Mouse (Mus musculus) adrenal gland, adult 2 months (tissue): Measurements from ENCODE around the gene Foxp2. TPM values are rescaled to one million over a fixed set of nuclear protein-coding genes. Genes with fewer than 3 reads are reported as not detected.

Source experiments
- DNase-seq: peaks from one replicate; pipeline ENCODE4 v3.0.0; 2021
- polyA plus RNA-seq: library from polyadenylated mRNA; depleted of rRNA; stranded (reverse); fragments of >200 nt; gene quantifications from 2 replicates; pipeline ENCODE4 v1.2.3, GENCODE M21; 2012
- total RNA-seq, 2 experiments: library from RNA; stranded (reverse); gene quantifications; 2 replicates each; pipeline ENCODE4 v1.2.3; 2021

Foxp2 gene
- total and polyA plus RNA-seq, 3 experiments: 2.4 to 6.0 (median 4.9) TPM

DNA sequence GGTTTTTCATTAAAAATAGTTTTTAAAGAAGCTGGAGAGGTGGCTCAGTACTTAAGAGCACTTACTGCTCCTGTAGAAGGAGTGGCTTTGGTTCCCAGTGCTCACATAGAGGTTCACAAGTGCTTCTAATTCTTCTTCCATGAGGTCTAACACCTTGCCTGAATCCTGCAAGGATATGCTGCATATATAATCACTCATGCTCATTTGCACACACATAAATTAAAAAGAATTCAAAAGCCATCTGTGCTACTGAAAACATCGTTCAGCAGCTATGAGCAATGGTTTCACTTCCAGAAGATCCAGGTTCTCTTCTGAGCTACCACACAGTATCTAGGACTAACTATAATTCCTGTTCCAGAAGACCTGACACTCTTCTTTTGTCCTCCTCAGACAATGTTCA, 200.4 kb downstream of the Foxp2 start:
- DNase-seq: no peak

DNA sequence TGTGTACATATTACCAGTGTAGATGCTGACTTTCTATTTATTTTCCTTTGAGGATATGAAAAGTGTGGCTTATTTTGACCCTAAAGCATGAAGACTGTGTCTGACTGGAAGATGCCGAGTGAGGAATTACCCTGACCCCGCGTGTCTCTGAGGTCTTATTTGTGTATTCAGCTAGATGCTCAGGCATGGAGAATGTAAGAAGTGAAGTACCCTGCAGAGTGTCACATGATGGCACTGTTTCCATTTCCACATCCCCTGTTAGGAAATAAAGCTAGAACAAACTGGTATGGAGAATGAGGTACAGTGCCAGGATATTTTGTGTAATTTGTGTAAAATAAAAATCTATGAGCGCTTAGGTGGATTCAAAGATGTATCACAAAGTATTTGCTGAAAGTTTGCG, 219.8 kb downstream of the Foxp2 start:
- DNase-seq: no peak

GRCm38 (mm10) chr6:15121339-15121738, 220.2 kb downstream of the Foxp2 start:
- DNase-seq: no peak

DNA sequence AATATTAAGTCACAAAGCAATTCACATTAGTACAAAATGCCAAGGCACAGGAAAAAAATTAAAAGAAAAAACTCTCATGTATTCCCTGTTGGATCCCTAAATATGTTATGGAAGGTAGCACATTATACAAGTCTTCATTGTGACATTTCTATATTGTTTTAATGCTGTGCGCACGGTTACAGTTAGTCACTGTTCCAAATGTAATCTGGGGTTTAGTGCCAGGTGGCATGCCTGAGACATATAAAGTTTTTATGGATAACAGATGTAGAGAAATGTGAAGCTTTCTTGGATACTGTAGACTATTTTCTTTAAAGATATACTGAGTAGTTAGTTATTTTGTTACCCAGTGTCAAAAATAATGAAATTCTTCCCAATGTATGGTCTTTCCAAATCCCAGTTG, 229.0 kb downstream of the Foxp2 start:
- DNase-seq: no peak

DNA sequence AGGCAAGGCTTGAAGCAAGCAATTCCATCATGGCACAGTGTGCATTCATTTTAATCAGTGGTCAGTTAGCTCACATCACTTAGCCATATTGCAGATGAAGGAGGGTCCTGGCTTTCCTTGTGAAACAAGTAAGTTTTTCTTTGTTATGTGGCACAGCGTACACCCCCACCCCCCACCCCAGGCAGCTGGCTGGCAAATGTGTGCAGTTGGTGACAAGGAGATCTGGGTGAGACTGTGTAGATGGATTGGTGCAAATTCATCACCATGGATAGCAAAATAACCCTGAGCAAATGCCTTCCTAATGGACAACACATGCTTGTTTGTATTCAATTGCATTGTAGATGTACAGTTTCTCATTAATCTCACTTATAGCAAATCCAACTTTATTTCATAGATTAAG, 240.9 kb downstream of the Foxp2 start:
- DNase-seq: no peak

GRCm38 (mm10) chr6:15151619-15152018, 250.5 kb downstream of the Foxp2 start:
- no peak for DNase-seq

GRCm38 (mm10) chr6:15163508-15164053, 262.4 kb downstream of the Foxp2 start:
- no peak for DNase-seq

- DNase-seq: no peak
These were observed 275.6 kb downstream of the Foxp2 start for GRCm38 (mm10) chr6:15176754-15177153.

DNA sequence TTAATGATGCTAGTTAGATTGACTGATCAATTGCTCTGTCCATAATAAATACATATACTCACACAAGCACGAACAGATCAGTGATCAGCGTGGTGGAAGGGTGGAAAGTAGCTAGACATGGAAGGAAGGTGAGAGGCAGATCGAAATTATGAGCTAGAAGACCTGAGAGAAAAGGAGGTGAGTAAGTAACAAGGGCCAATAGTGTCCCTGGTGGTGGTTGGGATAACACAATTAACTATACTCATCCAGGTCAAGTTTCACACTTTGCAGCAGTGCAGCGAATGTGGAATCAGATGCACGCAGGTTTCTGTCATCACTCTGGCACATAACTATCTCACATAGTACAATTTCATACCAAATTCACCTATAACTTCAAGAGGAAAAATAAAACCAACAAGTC, 291.7 kb downstream of the Foxp2 start:
- DNase-seq: no peak

- DNase-seq: no peak
These were observed 341.2 kb downstream of the Foxp2 start for GRCm38 (mm10) chr6:15242176-15242942.

DNA sequence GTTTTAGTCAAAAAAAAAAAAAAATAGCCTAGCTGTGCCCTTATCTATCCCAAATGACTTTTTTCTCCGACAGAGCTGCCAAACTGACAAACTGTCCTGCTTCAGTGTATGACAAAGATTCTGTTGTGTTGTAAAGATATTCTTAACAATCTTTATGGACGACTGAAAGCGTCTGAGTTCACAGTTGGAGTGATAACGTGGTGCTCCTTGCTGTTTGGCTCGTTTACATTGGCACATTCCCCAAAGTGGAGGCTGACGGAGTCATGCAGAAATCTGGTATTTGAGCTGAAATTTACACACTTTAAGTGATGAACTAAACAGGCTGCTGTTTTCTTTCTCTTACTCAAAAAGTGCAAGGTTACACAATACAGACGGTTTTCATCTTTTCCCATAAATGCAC, 356.2 kb downstream of the Foxp2 start:
- peak; percentile 6 for DNase-seq

- DNase-seq: no peak
These were observed 356.7 kb downstream of the Foxp2 start for GRCm38 (mm10) chr6:15257893-15258292.

GRCm38 (mm10) chr6:15268136-15268535, 367.0 kb downstream of the Foxp2 start:
- no peak for DNase-seq

DNA sequence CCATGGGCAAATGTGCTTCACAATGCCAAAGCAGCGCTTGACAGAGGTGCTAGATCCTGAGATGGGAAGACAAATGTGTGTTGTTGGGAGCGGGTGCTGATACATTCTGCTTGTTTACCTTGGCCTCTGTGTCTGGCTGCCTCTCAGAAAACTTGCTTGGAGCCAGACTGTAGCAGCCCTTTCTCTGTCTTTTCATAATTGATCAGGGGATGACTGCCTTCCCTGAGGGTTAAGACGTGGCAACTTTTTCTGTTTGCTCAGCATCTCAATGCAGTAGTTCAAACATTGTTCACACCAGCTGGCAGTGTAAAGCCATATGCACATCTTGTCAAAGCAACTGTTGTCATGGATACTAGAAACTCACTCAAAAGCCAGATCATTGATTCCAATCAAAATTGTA, 384.1 kb downstream of the Foxp2 start:
- peak; percentile 2 for DNase-seq

DNA sequence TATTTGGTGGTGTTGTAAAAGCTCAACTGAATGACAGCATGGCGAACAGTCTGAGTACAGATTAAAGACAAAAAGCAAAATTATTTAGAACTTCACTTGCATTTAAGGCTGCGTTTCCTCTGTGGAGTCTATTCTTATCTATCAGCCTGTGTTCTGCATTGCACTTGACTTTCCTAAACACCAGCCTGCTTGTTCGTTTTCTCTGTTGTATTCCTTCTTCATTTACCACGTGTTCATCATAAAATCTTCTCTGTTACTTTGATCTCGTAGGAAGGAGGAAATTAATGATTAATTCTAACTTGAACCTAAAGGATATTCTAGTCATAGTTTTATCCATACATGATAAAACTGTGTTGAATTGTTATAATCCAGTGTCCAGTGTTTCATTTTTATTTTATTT, 392.9 kb downstream of the Foxp2 start:
- no peak for DNase-seq

GRCm38 (mm10) chr6:15299279-15299678, 398.1 kb downstream of the Foxp2 start:
- DNase-seq: peak; percentile 6

DNA sequence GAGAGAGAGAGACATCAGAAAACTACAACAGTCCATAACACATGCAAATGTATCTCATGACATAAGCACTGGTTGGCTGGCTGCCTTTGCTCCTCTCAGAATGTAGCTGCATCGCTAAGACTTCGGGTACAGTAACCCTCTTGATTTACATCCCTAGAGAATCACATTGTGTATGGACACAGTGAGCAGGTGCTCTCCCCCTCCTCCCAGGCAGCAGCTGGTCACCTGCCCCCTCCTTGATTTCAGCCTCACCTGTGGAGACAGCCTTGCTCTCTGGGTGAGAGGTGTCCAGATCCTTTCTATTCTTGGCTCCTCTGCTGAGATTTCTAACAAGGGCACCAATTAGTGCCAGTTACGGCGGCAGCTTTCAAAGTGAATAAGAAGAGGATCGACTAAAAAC, 409.5 kb downstream of the Foxp2 start:
- DNase-seq: no peak

DNA sequence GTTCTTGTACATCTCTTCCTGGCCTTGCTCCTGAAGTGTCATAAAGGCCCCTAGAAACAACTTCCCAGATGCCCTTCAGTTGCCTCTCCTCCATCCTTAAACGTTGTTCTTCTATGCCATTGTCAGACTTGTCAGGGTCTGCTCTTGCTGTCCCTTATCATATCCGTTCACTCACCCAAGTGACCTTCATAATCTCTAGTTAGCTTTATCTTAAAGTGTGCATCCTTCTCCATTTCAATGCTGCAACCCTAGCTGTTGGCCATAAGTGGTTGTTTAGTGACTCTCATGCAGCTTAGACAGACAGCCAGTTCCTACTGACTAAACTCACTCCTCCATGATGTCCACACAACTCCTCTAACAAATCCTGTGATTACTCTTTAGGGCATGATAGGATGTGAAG, 415.8 kb downstream of the Foxp2 start:
- DNase-seq: no peak

GRCm38 (mm10) chr6:15318343-15318742, 417.2 kb downstream of the Foxp2 start:
- no peak for DNase-seq

GRCm38 (mm10) chr6:15321551-15321974, 420.4 kb downstream of the Foxp2 start:
- DNase-seq: peak; percentile 15

DNA sequence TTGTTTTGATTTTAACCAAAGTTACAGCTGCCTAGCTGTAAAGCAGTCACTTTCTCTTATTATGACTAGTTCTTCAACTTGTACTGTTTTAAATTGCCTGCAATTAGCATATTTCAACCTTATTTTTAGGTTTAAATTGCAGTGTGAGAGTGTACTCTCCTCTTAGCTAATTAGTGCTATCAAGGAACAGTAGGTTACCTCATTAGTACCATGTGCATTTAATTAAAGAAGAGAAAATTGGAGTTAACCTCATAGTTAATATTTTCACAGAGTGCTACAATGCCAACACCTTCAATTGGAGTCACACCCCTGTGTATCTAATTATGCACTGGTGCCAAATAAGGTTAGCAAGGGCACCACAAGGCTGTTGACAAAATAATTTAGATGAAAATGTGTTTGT, 421.9 kb downstream of the Foxp2 start:
- no peak for DNase-seq

DNA sequence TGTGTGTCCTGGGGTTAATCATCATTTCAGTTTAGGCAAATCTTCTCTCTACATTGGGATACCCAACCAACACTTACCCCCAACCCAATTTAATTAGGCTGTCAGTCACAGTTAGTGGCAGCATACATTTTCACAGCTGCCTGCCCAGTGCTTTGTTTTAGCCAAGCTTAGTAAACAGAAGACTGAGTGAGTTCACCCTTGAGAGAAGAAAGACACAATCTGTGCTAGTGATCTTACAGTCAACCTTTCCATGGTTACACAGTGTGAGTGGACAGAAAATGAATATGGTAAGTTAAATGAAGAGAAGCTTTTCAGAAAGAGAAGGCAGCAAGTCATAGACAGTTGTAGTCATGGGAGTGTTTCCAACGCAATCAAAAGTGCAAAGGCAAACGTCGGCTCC, 446.6 kb downstream of the Foxp2 start:
- DNase-seq: no peak

GRCm38 (mm10) chr6:15355852-15356251, 454.7 kb downstream of the Foxp2 start:
- DNase-seq: no peak

- DNase-seq: no peak
These were observed 469.1 kb downstream of the Foxp2 start for GRCm38 (mm10) chr6:15370281-15370680.
